Mouse (Mus musculus): ENCODE data around the gene Lrrc72. TPM values are rescaled to one million over a fixed set of nuclear protein-coding genes. Genes with fewer than 3 reads are reported as not detected.
"Not testable (repeated sequence)": the region's sequence is repeated elsewhere in the genome, so short reads cannot be mapped to it uniquely, and the experiment has no call there.

Gene Lrrc72
- polyA plus RNA-seq, 1 experiment from 2014 or later, result not detected

DNA sequence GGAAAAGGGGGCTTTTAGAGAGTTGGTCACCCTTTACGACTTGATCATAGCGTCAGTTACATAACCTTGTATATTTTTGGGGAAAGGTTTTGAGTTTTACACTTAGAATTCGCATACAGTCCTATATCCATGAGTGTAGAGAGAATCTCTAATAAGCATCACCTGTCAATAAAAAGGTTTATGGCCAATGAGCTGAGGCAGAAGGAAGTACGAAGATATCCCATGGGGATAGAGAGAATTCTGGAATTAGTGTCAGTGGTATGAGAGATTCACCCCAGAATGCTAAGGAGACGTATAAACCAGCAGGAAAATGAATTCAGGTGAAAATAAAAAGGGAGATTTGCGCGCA lies 45.4 kb downstream of the Lrrc72 start:
- no peak overlapping the region for H3K9ac ChIP-seq (ENCODE audit: low read length)
- H3K36me3 ChIP-seq (ENCODE audit: control insufficient read depth, insufficient read depth, low read length), result no peaks in the 10 kb centered on the region
- ATAC-seq (replicated peaks; ENCODE audit: low FRiP score), result no peak; the same call in 1 of the 2 replicates
- no peak for DNase-seq (ENCODE audit: low spot score)
- no peak overlapping the region for H3K4me3 ChIP-seq (ENCODE audit: low read depth, low read length)
- H3K27me3 ChIP-seq (ENCODE audit: control insufficient read depth, insufficient read depth, low read length), result no peaks in the 10 kb centered on the region
- no peak overlapping the region for H3K27ac ChIP-seq (ENCODE audit: low read depth, low read length)
- no peaks in the 10 kb centered on the region; the same call in 1 of the 2 replicates for H3K4me1 ChIP-seq (replicated peaks; ENCODE audit: control insufficient read depth, insufficient read depth, low read length)
- 0 out of 2 replicates have a peak overlapping the region, but pooled peaks have one; percentile 21 for H3K4me2 ChIP-seq (ENCODE audit: low read depth, low read length, severe bottlenecking)
- WGBS, result 86% methylated on average over 7 of the region's 7 CpGs
- H3K9me3 ChIP-seq (ENCODE audit: control insufficient read depth, low read length), result no peaks in the 10 kb centered on the region

DNA sequence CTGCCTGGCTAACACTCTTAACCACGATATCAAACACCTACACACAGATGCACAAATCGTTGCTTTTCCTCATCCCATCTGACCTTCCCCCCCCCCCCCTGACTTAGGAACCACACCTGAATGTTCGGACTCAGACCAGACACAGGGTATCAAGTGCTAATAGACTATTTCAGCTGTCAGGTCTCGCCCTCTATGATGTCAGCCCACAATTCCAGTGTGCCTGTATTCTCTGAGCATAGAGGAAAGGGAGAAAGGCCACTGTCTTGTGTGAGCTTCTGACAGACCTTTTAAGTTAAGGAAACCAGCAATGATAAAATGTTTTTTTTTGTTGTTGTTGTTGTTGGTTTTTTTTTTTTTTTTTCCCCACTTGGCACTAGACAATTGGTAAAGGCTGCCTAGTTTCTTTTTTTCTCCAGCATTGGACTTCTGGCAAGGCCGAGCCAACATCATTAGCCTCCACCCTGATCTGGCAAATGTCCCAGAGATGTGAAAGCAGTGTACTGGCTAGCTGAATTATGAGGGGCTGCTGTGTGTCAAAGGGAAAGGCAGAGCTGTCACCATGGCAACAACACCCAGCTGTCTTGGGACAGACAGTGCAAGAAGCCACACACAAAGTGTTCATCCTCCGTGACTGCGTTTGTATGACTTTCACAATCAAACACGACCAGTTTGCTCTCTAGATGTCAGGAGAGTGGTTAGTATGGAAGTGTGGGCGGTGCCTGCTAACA lies 46.0 kb downstream of the Lrrc72 start:
- 0 out of 2 replicates have a peak overlapping the region, but pooled peaks have one; percentile 21 for H3K4me2 ChIP-seq (ENCODE audit: low read depth, low read length, severe bottlenecking)
- no peak overlapping the region for H3K9ac ChIP-seq (ENCODE audit: low read length)
- peak; percentile 60 for DNase-seq (ENCODE audit: low spot score)
- H3K4me3 ChIP-seq (ENCODE audit: low read depth, low read length), result no peak overlapping the region
- ATAC-seq (replicated peaks; ENCODE audit: low FRiP score), result peak; percentile 86
- 67% methylated on average over 9 of the region's 9 CpGs for WGBS
- no peaks in the 10 kb centered on the region for H3K36me3 ChIP-seq (ENCODE audit: control insufficient read depth, insufficient read depth, low read length)
- H3K27ac ChIP-seq (ENCODE audit: low read depth, low read length), result no peak overlapping the region
- H3K4me1 ChIP-seq (replicated peaks; ENCODE audit: control insufficient read depth, insufficient read depth, low read length), result no peaks in the 10 kb centered on the region; the same call in 1 of the 2 replicates
- H3K9me3 ChIP-seq (ENCODE audit: control insufficient read depth, low read length), result no peaks in the 10 kb centered on the region
- H3K27me3 ChIP-seq (ENCODE audit: control insufficient read depth, insufficient read depth, low read length), result no peaks in the 10 kb centered on the region

DNA sequence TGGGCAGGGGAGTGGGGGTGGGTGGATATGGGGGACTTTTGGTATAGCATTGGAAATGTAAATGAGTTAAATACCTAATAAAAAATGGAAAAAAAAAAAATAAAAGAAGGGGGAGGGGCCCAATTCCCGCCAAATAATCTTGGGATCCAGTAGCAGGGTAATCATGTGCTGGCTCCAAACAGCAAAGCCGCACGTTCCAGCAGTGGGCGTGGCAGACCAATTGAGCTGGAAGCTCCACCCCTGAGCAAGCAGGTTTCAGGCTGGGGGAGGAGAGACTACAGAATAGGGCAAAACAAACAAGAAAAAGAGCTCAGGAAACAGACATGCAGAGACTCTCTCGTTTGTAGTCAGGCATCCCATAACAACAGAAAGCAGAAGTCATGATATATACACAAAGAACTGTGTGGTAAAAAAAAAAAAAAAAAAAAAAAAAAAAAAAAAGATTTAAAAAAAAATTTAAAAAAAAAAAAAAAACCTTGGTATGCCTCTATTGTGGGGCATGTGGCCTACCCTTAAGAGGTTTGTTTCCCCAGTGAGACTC lies 47.5 kb downstream of the Lrrc72 start:
- H3K4me1 ChIP-seq (replicated peaks; ENCODE audit: control insufficient read depth, insufficient read depth, low read length); H3K27me3 ChIP-seq (ENCODE audit: control insufficient read depth, insufficient read depth, low read length); H3K9ac ChIP-seq (ENCODE audit: low read length); H3K9me3 ChIP-seq (ENCODE audit: control insufficient read depth, low read length); H3K27ac ChIP-seq (ENCODE audit: low read depth, low read length); DNase-seq (ENCODE audit: low spot score); H3K4me3 ChIP-seq (ENCODE audit: low read depth, low read length); H3K4me2 ChIP-seq (ENCODE audit: low read depth, low read length, severe bottlenecking); H3K36me3 ChIP-seq (ENCODE audit: control insufficient read depth, insufficient read depth, low read length): not testable (repeated sequence)
- ATAC-seq (replicated peaks; ENCODE audit: low FRiP score), result 0 out of 2 replicates have a peak, but pooled peaks have one; percentile 33
- WGBS, result 59% methylated on average over 5 of the region's 5 CpGs

DNA sequence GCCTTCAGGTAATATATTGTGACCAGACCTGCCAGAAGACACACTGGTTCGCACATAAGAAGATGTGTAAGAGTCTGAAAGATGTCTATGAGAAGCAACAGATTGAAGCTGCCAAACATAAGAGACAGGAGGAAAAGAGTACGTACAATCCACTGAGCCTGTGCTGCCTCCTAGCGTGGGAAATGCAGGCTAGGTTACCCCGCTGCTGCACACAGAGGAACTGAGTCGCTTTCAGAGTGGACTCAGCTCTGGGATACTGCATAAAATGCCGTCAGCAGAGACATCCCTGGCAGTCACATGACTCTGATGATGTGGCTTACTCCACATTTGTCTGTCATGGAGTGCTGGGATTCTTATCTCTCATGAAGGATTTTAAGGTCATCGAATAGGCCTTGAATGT lies 58.2 kb downstream of the Lrrc72 start:
- Histone ChIP-seq H3K27ac (ENCODE audit: low read depth, low read length) (no peak overlapping the region), H3K9me3 (ENCODE audit: control insufficient read depth, low read length) (peaks cover 9% of the 10 kb centered on the region; the same call in 1 of the 2 replicates), H3K4me2 (ENCODE audit: low read depth, low read length, severe bottlenecking) (no peak overlapping the region), H3K9ac (ENCODE audit: low read length) (no peak overlapping the region), H3K27me3 (ENCODE audit: control insufficient read depth, insufficient read depth, low read length) (no peaks in the 10 kb centered on the region), H3K36me3 (ENCODE audit: control insufficient read depth, insufficient read depth, low read length) (peaks cover 16% of the 10 kb centered on the region), H3K4me3 (ENCODE audit: low read depth, low read length) (no peak overlapping the region), H3K4me1 (replicated peaks; ENCODE audit: control insufficient read depth, insufficient read depth, low read length) (no peaks in the 10 kb centered on the region)
- WGBS, result 94% methylated on average over 7 of the region's 7 CpGs
- no peak for ATAC-seq (replicated peaks; ENCODE audit: low FRiP score)
- DNase-seq (ENCODE audit: low spot score), result no peak

DNA sequence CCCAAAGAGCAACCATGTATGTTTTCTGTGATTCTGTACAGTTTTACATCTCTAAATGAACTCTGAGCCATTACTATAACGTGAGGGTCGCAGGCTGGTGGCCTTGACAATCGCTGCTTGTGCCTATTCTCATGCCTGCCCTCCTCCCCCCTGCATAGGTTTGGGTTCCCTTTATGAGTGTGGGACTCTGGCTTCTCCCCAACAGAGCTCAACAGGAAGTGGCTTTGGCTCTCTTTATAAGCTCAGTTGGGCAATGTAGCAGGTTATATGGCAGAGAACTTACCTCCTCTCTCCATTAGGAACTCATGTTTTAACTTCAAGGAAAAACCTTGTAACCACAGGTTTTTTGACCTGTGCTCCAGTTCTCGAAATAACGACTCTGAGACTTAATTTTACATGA lies 62.9 kb downstream of the Lrrc72 start:
- H3K9me3 ChIP-seq (ENCODE audit: control insufficient read depth, low read length), result no peaks in the 10 kb centered on the region
- H3K36me3 ChIP-seq (ENCODE audit: control insufficient read depth, insufficient read depth, low read length), result no peaks in the 10 kb centered on the region; the same call in 1 of the 2 replicates
- H3K9ac ChIP-seq (ENCODE audit: low read length), result no peak overlapping the region
- no peaks in the 10 kb centered on the region for H3K4me1 ChIP-seq (replicated peaks; ENCODE audit: control insufficient read depth, insufficient read depth, low read length)
- no peaks in the 10 kb centered on the region for H3K27me3 ChIP-seq (ENCODE audit: control insufficient read depth, insufficient read depth, low read length)
- H3K4me2 ChIP-seq (ENCODE audit: low read depth, low read length, severe bottlenecking), result no peak overlapping the region
- no peak for ATAC-seq (replicated peaks; ENCODE audit: low FRiP score)
- no peak for DNase-seq (ENCODE audit: low spot score)
- WGBS, result 88% methylated on average over 5 of the region's 5 CpGs
- H3K27ac ChIP-seq (ENCODE audit: low read depth, low read length), result no peak overlapping the region
- H3K4me3 ChIP-seq (ENCODE audit: low read depth, low read length), result no peak overlapping the region

DNA sequence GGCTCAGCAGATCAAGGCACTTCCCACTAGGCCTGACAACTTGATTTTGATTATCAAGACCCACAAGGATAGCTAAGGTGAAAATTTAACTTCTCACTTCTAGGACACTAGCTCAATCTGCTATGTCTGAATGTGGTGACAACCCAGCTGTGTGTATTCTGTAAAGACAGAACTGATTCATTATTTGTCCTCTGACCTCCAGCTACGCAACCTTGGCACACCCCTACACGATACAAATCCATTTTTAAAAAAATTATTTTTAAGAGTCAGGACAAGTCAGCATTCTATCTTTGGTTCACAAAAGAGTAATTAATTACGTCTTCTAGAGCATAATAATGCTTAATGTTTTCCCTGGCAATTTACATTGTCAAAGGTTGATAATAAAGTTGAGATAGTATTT lies 63.6 kb downstream of the Lrrc72 start:
- H3K4me3 ChIP-seq (ENCODE audit: low read depth, low read length), result no peak overlapping the region
- no peak overlapping the region for H3K4me2 ChIP-seq (ENCODE audit: low read depth, low read length, severe bottlenecking)
- H3K27me3 ChIP-seq (ENCODE audit: control insufficient read depth, insufficient read depth, low read length), result no peaks in the 10 kb centered on the region
- H3K36me3 ChIP-seq (ENCODE audit: control insufficient read depth, insufficient read depth, low read length), result no peaks in the 10 kb centered on the region
- H3K9ac ChIP-seq (ENCODE audit: low read length), result no peak overlapping the region
- 97% methylated on average over 3 of the region's 3 CpGs for WGBS
- no peaks in the 10 kb centered on the region for H3K4me1 ChIP-seq (replicated peaks; ENCODE audit: control insufficient read depth, insufficient read depth, low read length)
- H3K9me3 ChIP-seq (ENCODE audit: control insufficient read depth, low read length), result no peaks in the 10 kb centered on the region
- no peak overlapping the region for H3K27ac ChIP-seq (ENCODE audit: low read depth, low read length)
- no peak for ATAC-seq (replicated peaks; ENCODE audit: low FRiP score)
- DNase-seq (ENCODE audit: low spot score), result no peak

DNA sequence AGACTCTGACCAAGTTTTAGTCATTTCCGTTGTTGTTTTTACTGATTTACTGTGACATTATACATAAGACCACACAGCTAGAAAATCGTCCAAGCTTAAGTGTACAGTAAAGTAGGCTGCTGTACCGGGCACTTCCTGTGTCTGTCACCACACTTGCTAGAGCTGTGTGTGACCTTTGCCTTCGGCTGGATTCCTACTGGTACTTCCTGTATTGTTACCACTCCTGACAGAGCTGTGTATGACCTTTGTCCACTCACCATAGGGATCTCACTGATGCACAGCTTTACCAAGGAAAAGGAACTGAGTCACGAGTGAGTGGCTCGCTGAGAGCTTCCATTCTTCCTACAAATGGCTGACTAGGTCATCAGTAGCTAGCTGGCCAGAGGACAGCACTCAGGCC lies 66.1 kb downstream of the Lrrc72 start:
- Histone ChIP-seq H3K27me3 (ENCODE audit: control insufficient read depth, insufficient read depth, low read length) (no peaks in the 10 kb centered on the region), H3K4me3 (ENCODE audit: low read depth, low read length) (no peak overlapping the region), H3K36me3 (ENCODE audit: control insufficient read depth, insufficient read depth, low read length) (0 out of 2 replicates have a peak, but pooled peaks cover 3% of the 10 kb centered on the region), H3K9me3 (ENCODE audit: control insufficient read depth, low read length) (no peaks in the 10 kb centered on the region), H3K9ac (ENCODE audit: low read length) (no peak overlapping the region), H3K4me2 (ENCODE audit: low read depth, low read length, severe bottlenecking) (no peak overlapping the region), H3K4me1 (replicated peaks; ENCODE audit: control insufficient read depth, insufficient read depth, low read length) (no peaks in the 10 kb centered on the region), H3K27ac (ENCODE audit: low read depth, low read length) (no peak overlapping the region)
- WGBS, result 90% methylated on average over 6 of the region's 6 CpGs
- ATAC-seq (replicated peaks; ENCODE audit: low FRiP score), result no peak
- no peak for DNase-seq (ENCODE audit: low spot score)

DNA sequence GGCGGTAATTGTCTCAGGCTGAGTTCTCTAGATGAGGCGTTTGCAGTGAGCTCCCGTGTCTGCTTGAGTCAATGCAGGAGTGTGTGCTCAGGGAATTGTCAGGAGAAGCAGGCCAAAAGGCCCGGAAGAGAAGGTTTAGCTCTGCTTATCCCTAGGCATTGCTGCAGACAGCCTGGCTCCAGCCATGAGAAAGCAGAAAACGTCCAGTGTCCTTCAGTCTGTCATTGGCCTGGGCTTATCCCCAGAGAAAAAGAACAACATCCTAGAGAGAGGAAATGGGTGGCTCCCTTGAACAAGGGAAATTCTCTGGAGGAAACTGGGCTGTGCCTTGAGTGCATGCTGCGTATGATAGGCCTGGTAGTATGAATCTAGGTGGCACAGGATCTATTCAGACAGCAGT lies 70.6 kb downstream of the Lrrc72 start:
- 0 out of 2 replicates have a peak, but pooled peaks cover 3% of the 10 kb centered on the region for H3K36me3 ChIP-seq (ENCODE audit: control insufficient read depth, insufficient read depth, low read length)
- no peak overlapping the region for H3K27ac ChIP-seq (ENCODE audit: low read depth, low read length)

DNA sequence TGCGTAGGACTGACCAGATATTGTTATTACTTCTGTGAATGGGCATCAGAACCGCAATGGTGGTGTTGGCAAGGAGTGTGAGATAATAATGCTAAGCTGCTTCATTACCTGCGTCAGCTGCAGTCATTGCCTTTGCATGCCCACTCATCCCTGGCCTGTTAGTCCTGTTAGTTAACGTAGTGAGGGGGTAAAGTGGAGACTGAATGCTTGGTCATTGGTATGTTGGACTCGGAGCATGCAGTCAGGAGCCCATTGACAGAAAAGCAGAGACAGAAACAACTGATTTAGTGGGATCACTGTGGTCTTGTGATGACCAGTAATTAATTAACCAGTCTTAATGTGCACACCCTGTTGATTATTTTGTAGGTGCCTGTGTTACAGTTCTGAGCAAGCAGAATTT lies 76.0 kb downstream of the Lrrc72 start:
- no peak for ATAC-seq (replicated peaks; ENCODE audit: low FRiP score)
- H3K9me3 ChIP-seq (ENCODE audit: control insufficient read depth, low read length), result no peaks in the 10 kb centered on the region
- H3K36me3 ChIP-seq (ENCODE audit: control insufficient read depth, insufficient read depth, low read length), result peaks cover 3% of the 10 kb centered on the region; the same call in 1 of the 2 replicates
- 91% methylated on average over 5 of the region's 5 CpGs for WGBS
- no peak overlapping the region for H3K27ac ChIP-seq (ENCODE audit: low read depth, low read length)
- no peak overlapping the region for H3K9ac ChIP-seq (ENCODE audit: low read length)
- no peaks in the 10 kb centered on the region for H3K4me1 ChIP-seq (replicated peaks; ENCODE audit: control insufficient read depth, insufficient read depth, low read length)
- DNase-seq (ENCODE audit: low spot score), result no peak
- no peak overlapping the region for H3K4me2 ChIP-seq (ENCODE audit: low read depth, low read length, severe bottlenecking)
- H3K27me3 ChIP-seq (ENCODE audit: control insufficient read depth, insufficient read depth, low read length), result no peaks in the 10 kb centered on the region
- no peak overlapping the region for H3K4me3 ChIP-seq (ENCODE audit: low read depth, low read length)

More for the DNA sequence above, 70.6 kb downstream of the Lrrc72 start:
- Histone ChIP-seq H3K9me3 (ENCODE audit: control insufficient read depth, low read length) (no peaks in the 10 kb centered on the region), H3K9ac (ENCODE audit: low read length) (no peak overlapping the region), H3K4me1 (replicated peaks; ENCODE audit: control insufficient read depth, insufficient read depth, low read length) (no peaks in the 10 kb centered on the region), H3K4me3 (ENCODE audit: low read depth, low read length) (no peak overlapping the region), H3K27me3 (ENCODE audit: control insufficient read depth, insufficient read depth, low read length) (no peaks in the 10 kb centered on the region), H3K4me2 (ENCODE audit: low read depth, low read length, severe bottlenecking) (no peak overlapping the region)
- DNase-seq (ENCODE audit: low spot score), result no peak
- no peak for ATAC-seq (replicated peaks; ENCODE audit: low FRiP score)
- 90% methylated on average over 6 of the region's 6 CpGs for WGBS
